Mouse (Mus musculus) midbrain, embryonic 11.5 days (tissue): ENCODE results near the gene Gm10112. TPM values are rescaled to one million over a fixed set of nuclear protein-coding genes. Genes with fewer than 3 reads are reported as not detected.

Experiments used
- ATAC-seq: fragments of 200-750 bp; cut with Nextera tagmentation; 2 replicates; pipeline ENCODE4 v1.8.0; 2017; ENCODE audit warnings: moderate TSS enrichment, moderate library complexity; ENCODE audit not compliant: low FRiP score
- DNase-seq: peaks from one replicate; pipeline ENCODE4 v3.0.0; 2015; ENCODE audit warnings: low spot score; ENCODE audit errors: missing footprints
- H3K27ac ChIP-seq: fragments of 300-500 bp; sonication (generic); 2 replicates; pipeline ENCODE4 v1.5.1; 2014; ENCODE audit warnings: low read depth, low read length
- H3K27me3 ChIP-seq: fragments of 300-500 bp; sonication (generic); 2 replicates; pipeline ENCODE4 v1.6.1; 2014; ENCODE audit warnings: mild to moderate bottlenecking, low read length, moderate library complexity, mixed read lengths; ENCODE audit not compliant: control insufficient read depth, insufficient read depth
- H3K36me3 ChIP-seq: fragments of 300-500 bp; sonication (generic); 2 replicates; pipeline ENCODE4 v1.6.1; 2014; ENCODE audit warnings: mild to moderate bottlenecking, low read length, moderate library complexity, mixed read lengths; ENCODE audit not compliant: control insufficient read depth, insufficient read depth
- H3K4me1 ChIP-seq: fragments of 300-500 bp; sonication (generic); 2 replicates; pipeline ENCODE4 v1.6.1; 2014; ENCODE audit warnings: low read length; ENCODE audit not compliant: control insufficient read depth, insufficient read depth
- H3K4me2 ChIP-seq: fragments of 300-500 bp; sonication (generic); 2 replicates; pipeline ENCODE4 v1.6.1; 2014; ENCODE audit warnings: mild to moderate bottlenecking, moderate library complexity
- H3K4me3 ChIP-seq: fragments of 300-500 bp; sonication (generic); 2 replicates; pipeline ENCODE4 v1.5.1; 2014; ENCODE audit warnings: low read depth, low read length
- H3K9ac ChIP-seq: fragments of 300-500 bp; sonication (generic); 2 replicates; pipeline ENCODE4 v1.6.1; 2014; ENCODE audit warnings: low read length
- H3K9me3 ChIP-seq: fragments of 300-500 bp; sonication (generic); 2 replicates; pipeline ENCODE4 v1.6.1; 2016; ENCODE audit warnings: low read length; ENCODE audit not compliant: control insufficient read depth
- WGBS: fragments of 180-500 bp; shearing (Covaris S2); extraction: QIAGEN DNeasy Blood & Tissue Kit; methylation state at CpG from one replicate; pipeline ENCODE4 v1.1.7; 2014; 5-methylcytosine and 5-hydroxymethylcytosine counted together
- polyA plus RNA-seq: library from polyadenylated mRNA; unstranded; fragments of >200 nt; fragmentation: Nextera tagmentation; extraction: Ambion mirVana; gene quantifications from 2 replicates; pipeline ENCODE4 v1.2.1, GENCODE M21; 2014

Gm10112 gene
- not detected in 2 replicates for polyA plus RNA-seq

- H3K9me3 ChIP-seq = no peaks in the 10 kb centered on the region
- no peak within 1 kb of the TSS for H3K27ac ChIP-seq
- DNase-seq = no peak
- 95% methylated on average over 3 of the region's 3 CpGs for WGBS
- no peak for ATAC-seq
- no peak within 1 kb of the TSS for H3K4me2 ChIP-seq
- no peaks in the 10 kb centered on the region for H3K4me1 ChIP-seq
- no peak within 1 kb of the TSS for H3K9ac ChIP-seq
- no peaks in the 10 kb centered on the region for H3K36me3 ChIP-seq
- H3K27me3 ChIP-seq = no peaks in the 10 kb centered on the region
- no peak within 1 kb of the TSS for H3K4me3 ChIP-seq
Observed at GRCm38 (mm10) chrX:111168040-111168439, at the start of gene Gm10112. TSS of gene Gm10112 (plus strand) at chrX:111168340.

DNA sequence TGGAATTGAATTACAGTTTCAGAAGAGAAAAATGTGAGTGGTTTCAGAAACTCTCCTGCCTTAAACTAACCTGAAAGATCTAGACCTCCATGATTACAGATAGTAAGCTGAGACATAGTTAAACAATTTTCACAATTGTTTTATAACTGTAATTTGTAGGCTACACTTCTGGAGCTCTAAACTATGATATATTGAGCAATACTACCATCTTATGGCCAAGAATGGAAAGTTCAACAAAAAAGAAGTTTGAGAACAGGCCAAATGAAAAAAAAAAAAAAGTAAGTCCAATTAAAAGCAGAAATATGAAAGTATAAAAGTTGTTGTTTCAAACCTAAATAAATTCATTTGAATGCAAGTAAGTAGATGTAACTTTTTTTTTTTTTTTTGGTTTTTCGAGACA, 21.4 kb downstream of the Gm10112 start:
- Histone ChIP-seq H3K27ac (no peak overlapping the region), H3K9ac (no peak overlapping the region), H3K27me3 (no peaks in the 10 kb centered on the region), H3K4me2 (no peak overlapping the region), H3K4me3 (no peak overlapping the region), H3K4me1 (no peaks in the 10 kb centered on the region), H3K9me3 (no peaks in the 10 kb centered on the region), H3K36me3 (no peaks in the 10 kb centered on the region)
- 70% methylated on average over 1 of the region's 1 CpGs for WGBS
- DNase-seq = no peak
- ATAC-seq = no peak

DNA sequence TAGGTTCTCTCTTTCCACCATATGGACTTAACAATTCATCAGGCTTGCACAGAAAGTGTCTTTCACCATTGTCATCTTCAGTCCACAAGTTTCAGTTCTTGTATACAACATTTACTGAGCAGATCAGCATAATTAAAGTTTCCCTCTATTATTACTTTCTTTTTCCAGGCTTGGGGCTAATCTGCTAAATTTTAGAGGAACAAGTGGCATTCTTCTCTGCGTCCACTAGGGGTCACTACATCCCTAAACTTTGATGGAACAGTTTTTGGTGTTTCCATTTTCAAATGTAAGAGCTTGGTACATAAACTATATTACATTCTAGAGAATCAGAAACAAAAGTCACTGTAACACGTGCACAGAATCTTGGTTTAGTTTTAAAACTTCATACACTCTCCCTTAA, 28.2 kb downstream of the Gm10112 start:
- 3% methylated on average over 2 of the region's 2 CpGs for WGBS
- DNase-seq (peak; percentile 80), ATAC-seq (no peak)
- Histone ChIP-seq H3K9ac (no peak overlapping the region), H3K4me2 (no peak overlapping the region), H3K36me3 (no peaks in the 10 kb centered on the region), H3K4me1 (no peaks in the 10 kb centered on the region), H3K9me3 (no peaks in the 10 kb centered on the region), H3K27ac (no peak overlapping the region), H3K4me3 (no peak overlapping the region), H3K27me3 (no peaks in the 10 kb centered on the region)

- Histone ChIP-seq H3K4me2 (no peak overlapping the region), H3K27me3 (no peaks in the 10 kb centered on the region)
- no peak; the same call in 1 of the 2 replicates for ATAC-seq
Observed at GRCm38 (mm10) chrX:111210225-111210624, 42.1 kb downstream of the Gm10112 start.

More at GRCm38 (mm10) chrX:111210225-111210624, 42.1 kb downstream of the Gm10112 start:
- Histone ChIP-seq H3K36me3 (no peaks in the 10 kb centered on the region), H3K9me3 (no peaks in the 10 kb centered on the region), H3K9ac (no peak overlapping the region), H3K4me3 (no peak overlapping the region), H3K4me1 (no peaks in the 10 kb centered on the region), H3K27ac (no peak overlapping the region)
- WGBS = 15% methylated on average over 5 of the region's 5 CpGs
- peak; percentile 96 for DNase-seq

Other genes starting within 250 kb of the Gm10112 start
- gene Cylc1, start 57.9 kb upstream of the Gm10112 start, polyA plus RNA-seq = not detected in 2 replicates